Mouse (Mus musculus): ENCODE data around the gene Smyd3.
A peak's percentile ranks its signal among the peaks of the same experiment; 100 is the strongest.

DNA sequence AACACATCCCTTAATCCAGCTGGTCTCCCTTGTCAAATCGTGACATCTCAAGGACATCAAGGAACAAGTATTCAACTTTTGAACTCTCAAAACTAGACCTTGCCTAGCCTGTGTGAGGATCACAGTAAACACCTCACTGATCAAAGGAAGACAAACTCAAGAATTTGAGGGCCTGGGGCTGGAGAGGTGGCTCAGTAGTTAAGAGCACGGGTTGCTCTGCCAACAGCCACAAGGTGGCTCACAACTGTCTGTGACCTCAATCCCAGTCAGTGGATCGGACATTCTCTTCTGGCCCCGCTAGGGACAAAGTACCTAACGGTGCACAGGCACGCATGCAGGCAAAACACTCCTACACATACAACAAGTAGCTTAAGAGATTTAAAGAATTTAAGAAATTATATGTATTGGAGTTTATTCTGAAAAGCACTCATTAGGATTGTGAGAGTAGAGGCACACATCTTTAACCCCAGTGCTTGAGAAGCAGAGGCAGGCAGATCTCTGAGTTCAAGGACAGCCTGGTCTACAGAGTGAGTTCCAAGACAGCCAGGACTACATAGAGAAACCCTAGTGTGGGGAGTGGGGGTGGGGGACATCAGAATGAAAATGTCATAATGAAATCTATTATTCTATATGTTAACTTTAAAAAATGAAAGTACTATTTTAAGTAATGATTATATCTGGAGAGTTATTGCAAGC lies 41.2 kb downstream of the Smyd3 start:
- TF ChIP-seq EP300 (optimal IDR thresholded peaks at IDR 0.05), result no peak
- peak; percentile 56 for TF ChIP-seq CTCF (IDR thresholded peaks at IDR 0.05; ENCODE audit: low read depth)

All from stomach, postnatal 0 days (tissue).